Mouse (Mus musculus): ENCODE data around the gene Ptpro. TPM values are rescaled to one million over a fixed set of nuclear protein-coding genes. Genes with fewer than 3 reads are reported as not detected.

The Ptpro gene
- polyA plus RNA-seq, 2 experiments: 2.0 to 2.3 TPM

DNA sequence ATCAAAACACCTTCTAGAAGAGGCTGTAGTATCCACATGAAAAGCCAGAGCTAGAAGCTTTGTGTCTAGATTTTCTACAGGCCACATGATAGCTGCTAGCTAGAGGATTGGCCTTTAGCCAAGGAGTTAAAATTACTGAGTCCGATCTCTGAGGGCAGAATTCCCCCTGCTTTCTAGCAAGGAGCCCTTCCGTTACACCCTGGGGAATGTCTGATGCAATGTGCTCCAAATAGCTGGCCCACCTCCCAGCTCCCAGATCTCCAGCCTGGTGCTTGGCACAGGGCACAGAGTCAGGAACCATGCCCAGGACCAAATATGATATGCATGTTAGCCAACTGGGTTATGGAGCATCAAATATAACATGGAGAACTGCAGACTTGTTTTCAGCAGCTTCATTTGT lies 213.1 kb downstream of the Ptpro start:
- no peaks in the 10 kb centered on the region for H3K9me3 ChIP-seq (ENCODE audit: control insufficient read depth, low read length)
- WGBS: 7% methylated on average over 2 of the region's 2 CpGs
- H3K36me3 ChIP-seq (ENCODE audit: control insufficient read depth, insufficient read depth, low read length): no peaks in the 10 kb centered on the region
- peak; percentile 91 for DNase-seq (ENCODE audit: low spot score)
- no peak overlapping the region for H3K9ac ChIP-seq (ENCODE audit: low read depth, low read length, severe bottlenecking)
- H3K4me1 ChIP-seq (ENCODE audit: control insufficient read depth, insufficient read depth, low read length): peaks cover 11% of the 10 kb centered on the region
- TF ChIP-seq POLR2A (IDR thresholded peaks at IDR 0.05; ENCODE audit: borderline replicate concordance, extremely low read depth, insufficient read depth, insufficient read length): no peak
- H3K4me2 ChIP-seq (replicated peaks; ENCODE audit: low read depth, low read length, severe bottlenecking): no peak overlapping the region
- no peaks in the 10 kb centered on the region for H3K27me3 ChIP-seq (ENCODE audit: control insufficient read depth, insufficient read depth, low read length)
- ATAC-seq (ENCODE audit: low FRiP score, low read depth): peak; percentile 64
- no peak overlapping the region for H3K27ac ChIP-seq (replicated peaks; ENCODE audit: low read depth, low read length)
- no peak overlapping the region for H3K4me3 ChIP-seq (replicated peaks; ENCODE audit: low read length)

DNA sequence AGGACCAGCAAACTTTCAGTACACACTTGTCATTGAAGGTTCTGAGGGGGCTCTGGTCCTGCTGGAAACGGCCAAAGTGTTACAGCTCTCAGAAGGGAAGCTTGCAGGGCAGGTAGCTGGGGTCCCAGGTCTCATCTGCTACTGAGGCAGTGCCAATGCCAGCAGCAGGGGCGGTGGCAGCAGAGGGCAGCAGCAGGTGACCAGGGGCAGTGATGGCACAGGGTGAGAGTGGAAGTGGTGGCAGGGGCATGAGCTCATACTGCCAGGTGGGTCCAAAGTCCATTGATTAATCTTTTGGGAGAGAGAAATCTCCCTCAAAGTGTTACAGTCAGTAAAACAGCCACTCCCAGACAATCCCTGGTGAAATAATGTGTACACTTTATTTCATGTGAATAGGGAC lies 214.1 kb downstream of the Ptpro start:
- H3K36me3 ChIP-seq (ENCODE audit: control insufficient read depth, insufficient read depth, low read length): no peaks in the 10 kb centered on the region
- WGBS: 55% methylated on average over 2 of the region's 2 CpGs

GRCm38 (mm10) chr6:137467696-137468095 lies 215.6 kb downstream of the Ptpro start:
- Histone ChIP-seq H3K9me3 (ENCODE audit: control insufficient read depth, low read length) (no peaks in the 10 kb centered on the region), H3K4me3 (replicated peaks; ENCODE audit: low read length) (no peak overlapping the region), H3K27ac (replicated peaks; ENCODE audit: low read depth, low read length) (no peak overlapping the region), H3K27me3 (ENCODE audit: control insufficient read depth, insufficient read depth, low read length) (no peaks in the 10 kb centered on the region), H3K36me3 (ENCODE audit: control insufficient read depth, insufficient read depth, low read length) (no peaks in the 10 kb centered on the region), H3K4me2 (replicated peaks; ENCODE audit: low read depth, low read length, severe bottlenecking) (no peak overlapping the region), H3K9ac (ENCODE audit: low read depth, low read length, severe bottlenecking) (no peak overlapping the region), H3K4me1 (ENCODE audit: control insufficient read depth, insufficient read depth, low read length) (peaks cover 23% of the 10 kb centered on the region)
- TF ChIP-seq POLR2A (IDR thresholded peaks at IDR 0.05; ENCODE audit: borderline replicate concordance, extremely low read depth, insufficient read depth, insufficient read length): no peak
- ATAC-seq (ENCODE audit: low FRiP score, low read depth) (no peak), DNase-seq (ENCODE audit: low spot score) (no peak)
- 91% methylated on average over 3 of the region's 3 CpGs for WGBS

More for the DNA sequence above, 214.1 kb downstream of the Ptpro start:
- DNase-seq (ENCODE audit: low spot score) (no peak), ATAC-seq (ENCODE audit: low FRiP score, low read depth) (no peak)
- no peak overlapping the region for H3K4me3 ChIP-seq (replicated peaks; ENCODE audit: low read length)
- H3K27ac ChIP-seq (replicated peaks; ENCODE audit: low read depth, low read length): no peak overlapping the region
- no peak overlapping the region for H3K4me2 ChIP-seq (replicated peaks; ENCODE audit: low read depth, low read length, severe bottlenecking)
- no peak overlapping the region for H3K9ac ChIP-seq (ENCODE audit: low read depth, low read length, severe bottlenecking)
- H3K9me3 ChIP-seq (ENCODE audit: control insufficient read depth, low read length): no peaks in the 10 kb centered on the region
- H3K4me1 ChIP-seq (ENCODE audit: control insufficient read depth, insufficient read depth, low read length): peaks cover 21% of the 10 kb centered on the region
- H3K27me3 ChIP-seq (ENCODE audit: control insufficient read depth, insufficient read depth, low read length): no peaks in the 10 kb centered on the region
- TF ChIP-seq POLR2A (IDR thresholded peaks at IDR 0.05; ENCODE audit: borderline replicate concordance, extremely low read depth, insufficient read depth, insufficient read length): no peak

GRCm38 (mm10) chr6:137469541-137469940 lies 217.4 kb downstream of the Ptpro start:
- WGBS: 96% methylated on average over 4 of the region's 4 CpGs
- no peak for TF ChIP-seq POLR2A (IDR thresholded peaks at IDR 0.05; ENCODE audit: borderline replicate concordance, extremely low read depth, insufficient read depth, insufficient read length)
- no peak overlapping the region for H3K9ac ChIP-seq (ENCODE audit: low read depth, low read length, severe bottlenecking)
- ATAC-seq (ENCODE audit: low FRiP score, low read depth): no peak
- no peaks in the 10 kb centered on the region for H3K9me3 ChIP-seq (ENCODE audit: control insufficient read depth, low read length)
- no peaks in the 10 kb centered on the region for H3K36me3 ChIP-seq (ENCODE audit: control insufficient read depth, insufficient read depth, low read length)
- no peak overlapping the region for H3K4me2 ChIP-seq (replicated peaks; ENCODE audit: low read depth, low read length, severe bottlenecking)
- no peak overlapping the region for H3K4me3 ChIP-seq (replicated peaks; ENCODE audit: low read length)
- no peaks in the 10 kb centered on the region for H3K27me3 ChIP-seq (ENCODE audit: control insufficient read depth, insufficient read depth, low read length)
- peaks cover 23% of the 10 kb centered on the region for H3K4me1 ChIP-seq (ENCODE audit: control insufficient read depth, insufficient read depth, low read length)
- no peak for DNase-seq (ENCODE audit: low spot score)
- no peak overlapping the region for H3K27ac ChIP-seq (replicated peaks; ENCODE audit: low read depth, low read length)

GRCm38 (mm10) chr6:137470901-137471598 lies 218.9 kb downstream of the Ptpro start:
- H3K27me3 ChIP-seq (ENCODE audit: control insufficient read depth, insufficient read depth, low read length): no peaks in the 10 kb centered on the region
- DNase-seq (ENCODE audit: low spot score): peak; percentile 95
- no peaks in the 10 kb centered on the region for H3K36me3 ChIP-seq (ENCODE audit: control insufficient read depth, insufficient read depth, low read length)
- H3K27ac ChIP-seq (replicated peaks; ENCODE audit: low read depth, low read length): peak overlapping the region; percentile 21
- no peaks in the 10 kb centered on the region for H3K9me3 ChIP-seq (ENCODE audit: control insufficient read depth, low read length)
- no peak overlapping the region for H3K9ac ChIP-seq (ENCODE audit: low read depth, low read length, severe bottlenecking)
- H3K4me1 ChIP-seq (ENCODE audit: control insufficient read depth, insufficient read depth, low read length): peaks cover 18% of the 10 kb centered on the region
- 21% methylated on average over 11 of the region's 11 CpGs for WGBS
- peak; percentile 84 for ATAC-seq (ENCODE audit: low FRiP score, low read depth)
- H3K4me2 ChIP-seq (replicated peaks; ENCODE audit: low read depth, low read length, severe bottlenecking): no peak overlapping the region
- no peak overlapping the region for H3K4me3 ChIP-seq (replicated peaks; ENCODE audit: low read length)
- TF ChIP-seq POLR2A (IDR thresholded peaks at IDR 0.05; ENCODE audit: borderline replicate concordance, extremely low read depth, insufficient read depth, insufficient read length): no peak

Data from limb, embryonic 14.5 days (tissue).